Mouse (Mus musculus) intestine, embryonic 14.5 days (tissue): ENCODE results near the gene Kdelr2. TPM values are rescaled to one million over a fixed set of nuclear protein-coding genes. Genes with fewer than 3 reads are reported as not detected.

ENCODE experiments used
- ATAC-seq: fragments of 200-750 bp; cut with Nextera tagmentation; replicated peaks from 2 replicates; pipeline ENCODE4 v1.8.0; 2017; ENCODE audit warnings: low read depth, moderate number of reproducible peaks, moderate TSS enrichment, moderate library complexity; ENCODE audit not compliant: low FRiP score, low TSS enrichment
- DNase-seq: peaks from one replicate; pipeline ENCODE4 v3.0.0-alpha.2; 2018; ENCODE audit warnings: low spot score
- H3K27ac ChIP-seq: fragments of 300-500 bp; sonication (generic); 2 replicates; pipeline ENCODE4 v1.5.1; 2014; ENCODE audit warnings: low read depth, mild to moderate bottlenecking, control low read depth
- H3K27me3 ChIP-seq: fragments of 300-500 bp; sonication (generic); replicated peaks from 2 replicates; pipeline ENCODE4 v1.6.1; 2014; ENCODE audit warnings: low read length, control low read depth; ENCODE audit not compliant: control insufficient read depth, insufficient read depth
- H3K36me3 ChIP-seq: fragments of 300-500 bp; sonication (generic); 2 replicates; pipeline ENCODE4 v1.6.1; 2014; ENCODE audit warnings: low read length, control low read depth; ENCODE audit not compliant: control insufficient read depth, insufficient read depth
- H3K4me1 ChIP-seq: fragments of 300-500 bp; sonication (generic); replicated peaks from 2 replicates; pipeline ENCODE4 v1.6.1; 2014; ENCODE audit warnings: low read length, control low read depth, mixed read lengths; ENCODE audit not compliant: control insufficient read depth, insufficient read depth
- H3K4me2 ChIP-seq: fragments of 300-500 bp; sonication (generic); 2 replicates; pipeline ENCODE4 v1.6.1; 2014; ENCODE audit warnings: low read length
- H3K4me3 ChIP-seq: fragments of 300-500 bp; sonication (generic); 2 replicates; pipeline ENCODE4 v1.5.1; 2014; ENCODE audit warnings: low read depth, low read length, control low read depth, mixed read lengths
- H3K9ac ChIP-seq: fragments of 300-500 bp; sonication (generic); 2 replicates; pipeline ENCODE4 v1.6.1; 2014; ENCODE audit warnings: mild to moderate bottlenecking, low read length
- H3K9me3 ChIP-seq: fragments of 300-500 bp; sonication (generic); 2 replicates; pipeline ENCODE4 v1.6.1; 2016; ENCODE audit warnings: low read length, control low read depth; ENCODE audit not compliant: control insufficient read depth
- WGBS: fragments of 180-500 bp; shearing (Covaris S2); extraction: QIAGEN DNeasy Blood & Tissue Kit; methylation state at CpG from one replicate; pipeline ENCODE4 v1.1.7; 2014; 5-methylcytosine and 5-hydroxymethylcytosine counted together
- polyA plus RNA-seq: library from polyadenylated mRNA; unstranded; fragments of >200 nt; fragmentation: Nextera tagmentation; extraction: Ambion mirVana; gene quantifications from 2 replicates; pipeline ENCODE4 v1.2.1, GENCODE M21; 2014

Kdelr2 gene
- polyA plus RNA-seq, 1 experiment from 2014 or later = 337 TPM

- Histone ChIP-seq H3K4me3 (no peak overlapping the region), H3K4me2 (no peak overlapping the region), H3K36me3 (peaks cover 53% of the 10 kb centered on the region), H3K27me3 (no peaks in the 10 kb centered on the region), H3K4me1 (peaks cover 18% of the 10 kb centered on the region), H3K9ac (no peak overlapping the region), H3K9me3 (no peaks in the 10 kb centered on the region), H3K27ac (no peak overlapping the region)
- no peak for ATAC-seq
- no peak for DNase-seq
- 95% methylated on average over 9 of the region's 9 CpGs for WGBS
Observed at GRCm38 (mm10) chr5:143406548-143406947, 2.9 kb downstream of the Kdelr2 start.

GRCm38 (mm10) chr5:143409239-143409638 is 5.6 kb downstream of the Kdelr2 start:
- Histone ChIP-seq H3K9me3 (no peaks in the 10 kb centered on the region), H3K4me2 (no peak overlapping the region), H3K36me3 (peaks cover 75% of the 10 kb centered on the region), H3K4me3 (no peak overlapping the region), H3K9ac (no peak overlapping the region), H3K27ac (no peak overlapping the region), H3K27me3 (no peaks in the 10 kb centered on the region), H3K4me1 (peaks cover 11% of the 10 kb centered on the region)
- ATAC-seq (no peak), DNase-seq (no peak)
- WGBS = 65% methylated on average over 3 of the region's 3 CpGs

DNA sequence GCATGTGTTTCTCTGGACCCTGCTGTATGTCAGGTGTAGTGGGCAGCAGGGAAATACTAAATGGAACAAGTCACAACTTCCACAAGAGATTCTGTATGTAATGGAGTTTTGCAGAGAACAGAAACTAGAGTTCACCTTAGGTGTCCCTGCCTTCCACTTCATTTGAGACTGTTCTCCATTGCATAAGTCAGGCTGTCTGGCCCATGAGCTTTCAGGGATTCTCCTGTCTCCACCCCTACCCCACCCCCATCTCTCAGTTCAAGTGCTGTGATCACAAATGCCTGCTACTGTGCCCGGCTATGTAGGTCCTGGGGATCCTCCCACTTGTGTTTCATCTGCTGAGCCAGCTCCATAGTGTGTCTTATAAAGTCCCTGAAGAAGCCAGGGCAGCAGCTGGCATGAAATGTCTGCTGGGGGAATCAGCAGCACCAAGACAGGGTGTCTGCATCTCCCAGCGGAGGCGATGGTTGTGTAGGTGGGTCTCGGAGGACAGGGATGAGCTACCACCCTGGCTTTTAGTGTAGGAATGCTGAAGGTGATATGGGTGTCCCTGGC is 7.3 kb downstream of the Kdelr2 start:
- no peak for DNase-seq
- H3K4me3 ChIP-seq = no peak overlapping the region
- no peak overlapping the region for H3K27ac ChIP-seq
- no peak for ATAC-seq
- H3K9me3 ChIP-seq = no peaks in the 10 kb centered on the region
- H3K4me1 ChIP-seq = no peaks in the 10 kb centered on the region; the same call in 1 of the 2 replicates
- H3K4me2 ChIP-seq = no peak overlapping the region
- 82% methylated on average over 4 of the region's 4 CpGs for WGBS
- no peaks in the 10 kb centered on the region for H3K27me3 ChIP-seq
- no peak overlapping the region for H3K9ac ChIP-seq
- H3K36me3 ChIP-seq = peaks cover 79% of the 10 kb centered on the region

- 86% methylated on average over 4 of the region's 4 CpGs for WGBS
- DNase-seq = no peak
- Histone ChIP-seq H3K4me2 (no peak overlapping the region), H3K27me3 (no peaks in the 10 kb centered on the region), H3K27ac (no peak overlapping the region), H3K9me3 (0 out of 2 replicates have a peak, but pooled peaks cover 4% of the 10 kb centered on the region), H3K4me1 (no peaks in the 10 kb centered on the region), H3K36me3 (peaks cover 61% of the 10 kb centered on the region), H3K9ac (no peak overlapping the region), H3K4me3 (no peak overlapping the region)
- ATAC-seq = no peak
Observed at GRCm38 (mm10) chr5:143421484-143421883, 17.8 kb downstream of the Kdelr2 start.

DNA sequence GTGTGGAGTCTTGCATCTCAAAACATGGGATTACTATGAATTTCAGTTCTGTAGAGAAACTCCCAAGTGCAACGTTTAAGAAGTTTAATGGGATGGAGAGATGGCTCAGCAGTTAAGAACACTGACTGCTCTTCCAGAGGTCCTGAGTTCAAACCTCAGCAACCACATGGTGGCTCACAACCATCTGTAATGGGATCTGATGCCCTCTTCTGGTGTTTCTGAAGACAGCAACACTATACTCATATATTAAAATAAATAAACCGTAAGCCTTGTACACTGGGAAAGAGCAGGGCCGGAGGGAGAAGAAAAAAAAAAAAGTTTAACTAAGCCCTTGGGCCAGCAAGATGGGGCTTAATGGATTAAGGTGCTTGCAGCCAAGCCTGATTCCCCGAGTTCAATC is 19.4 kb downstream of the Kdelr2 start:
- Histone ChIP-seq H3K4me2 (no peak overlapping the region), H3K9ac (no peak overlapping the region), H3K27ac (no peak overlapping the region), H3K4me3 (no peak overlapping the region), H3K27me3 (no peaks in the 10 kb centered on the region), H3K36me3 (peaks cover 46% of the 10 kb centered on the region), H3K9me3 (no peaks in the 10 kb centered on the region), H3K4me1 (no peaks in the 10 kb centered on the region)
- ATAC-seq (0 out of 2 replicates have a peak, but pooled peaks have one; percentile 16), DNase-seq (no peak)
- 67% methylated on average over 4 of the region's 4 CpGs for WGBS

GRCm38 (mm10) chr5:143423899-143424519 is 20.4 kb downstream of the Kdelr2 start:
- no peaks in the 10 kb centered on the region for H3K9me3 ChIP-seq
- DNase-seq (peak; percentile 78), ATAC-seq (no peak)
- H3K9ac ChIP-seq = no peak overlapping the region
- no peak overlapping the region for H3K27ac ChIP-seq
- WGBS = 28% methylated on average over 6 of the region's 6 CpGs
- H3K36me3 ChIP-seq = peaks cover 36% of the 10 kb centered on the region
- H3K4me3 ChIP-seq = no peak overlapping the region
- H3K27me3 ChIP-seq = no peaks in the 10 kb centered on the region
- no peaks in the 10 kb centered on the region for H3K4me1 ChIP-seq
- H3K4me2 ChIP-seq = no peak overlapping the region

GRCm38 (mm10) chr5:143434421-143434820 is 30.8 kb downstream of the Kdelr2 start:
- Histone ChIP-seq H3K4me3 (no peak overlapping the region), H3K4me2 (no peak overlapping the region), H3K27me3 (no peaks in the 10 kb centered on the region), H3K9me3 (no peaks in the 10 kb centered on the region), H3K4me1 (no peaks in the 10 kb centered on the region), H3K9ac (no peak overlapping the region), H3K36me3 (no peaks in the 10 kb centered on the region), H3K27ac (no peak overlapping the region)
- WGBS = 5% methylated on average over 4 of the region's 4 CpGs
- DNase-seq = peak; percentile 86
- no peak for ATAC-seq

- no peaks in the 10 kb centered on the region for H3K36me3 ChIP-seq
- no peak overlapping the region for H3K4me3 ChIP-seq
- ATAC-seq = no peak
- no peaks in the 10 kb centered on the region for H3K4me1 ChIP-seq
- H3K27ac ChIP-seq = no peak overlapping the region
- H3K27me3 ChIP-seq = no peaks in the 10 kb centered on the region
- no peak overlapping the region for H3K4me2 ChIP-seq
- no peak for DNase-seq
- H3K9me3 ChIP-seq = no peaks in the 10 kb centered on the region
- H3K9ac ChIP-seq = no peak overlapping the region
- 55% methylated on average over 3 of the region's 3 CpGs for WGBS
Observed at GRCm38 (mm10) chr5:143441298-143441697, 37.7 kb downstream of the Kdelr2 start.

GRCm38 (mm10) chr5:143441753-143442152 is 38.1 kb downstream of the Kdelr2 start:
- 85% methylated on average over 12 of the region's 12 CpGs for WGBS
- no peak for DNase-seq
- no peaks in the 10 kb centered on the region for H3K27me3 ChIP-seq

More at GRCm38 (mm10) chr5:143441753-143442152, 38.1 kb downstream of the Kdelr2 start:
- Histone ChIP-seq H3K9me3 (no peaks in the 10 kb centered on the region), H3K4me2 (no peak overlapping the region), H3K9ac (no peak overlapping the region), H3K4me3 (no peak overlapping the region), H3K36me3 (no peaks in the 10 kb centered on the region), H3K27ac (no peak overlapping the region), H3K4me1 (no peaks in the 10 kb centered on the region)
- ATAC-seq = no peak
